Mouse (Mus musculus) right cerebral cortex, postnatal 14 days (tissue): ENCODE measurements at regions not wholly inside any gene's neighbourhood (a gene's known extent, or its start where the extent isn't known, plus 50 kb on each side); places are given as distances from the start of the nearest gene placed in this dataset.
A peak's percentile ranks its signal among the peaks of the same experiment; 100 is the strongest.

Experiments
- DNase-seq: peaks from one replicate; pipeline ENCODE4 v3.0.0; 2022

- DNase-seq, result no peak
Measured at GRCm38 (mm10) chr4:31727498-31728148, 236.3 kb upstream of the Map3k7 start.

DNA sequence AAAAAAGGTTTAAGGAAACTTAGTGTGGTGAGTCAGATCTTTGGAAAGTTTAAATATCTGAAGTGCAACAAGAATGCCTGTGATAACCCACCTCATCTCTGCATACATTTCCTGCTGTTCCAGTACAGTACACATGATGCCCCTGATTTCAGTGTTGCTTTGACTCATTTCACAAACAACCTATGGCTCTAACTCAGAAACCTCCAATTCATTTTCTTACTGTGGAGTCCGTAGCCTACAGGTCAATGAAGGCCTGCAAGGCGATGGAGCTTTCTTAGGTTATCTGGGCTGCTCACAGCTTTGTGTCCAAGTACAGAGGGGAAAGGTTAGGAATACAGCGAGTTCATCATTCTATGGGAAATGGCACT, 235.8 kb upstream of the Map3k7 start:
- no peak for DNase-seq

DNA sequence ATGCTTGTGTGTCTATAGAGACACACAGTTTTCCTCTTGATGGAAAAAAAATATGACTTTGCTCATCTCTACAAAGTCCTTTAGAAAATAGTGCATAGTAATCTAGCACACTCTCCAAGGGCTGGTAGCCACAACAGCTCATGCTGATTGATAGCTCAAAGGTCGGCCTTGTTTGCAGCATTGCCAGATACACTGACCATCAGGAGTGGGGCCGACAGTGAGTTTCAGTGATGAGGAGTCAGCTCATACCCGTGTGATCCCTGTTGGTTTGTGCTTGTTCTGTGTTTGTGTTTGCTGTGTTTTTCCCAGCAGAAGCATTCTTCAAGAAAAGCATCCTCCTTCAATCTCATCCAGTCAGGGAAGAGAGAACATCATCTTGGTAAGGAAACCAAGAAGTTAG, 220.1 kb upstream of the Map3k7 start:
- DNase-seq, result no peak

- DNase-seq, result no peak
Measured at GRCm38 (mm10) chr4:31744431-31744830, 219.5 kb upstream of the Map3k7 start.

GRCm38 (mm10) chr4:31753677-31754312, 210.1 kb upstream of the Map3k7 start:
- DNase-seq, result no peak

- DNase-seq, result no peak
Measured at GRCm38 (mm10) chr4:31757126-31757525, 206.8 kb upstream of the Map3k7 start.

DNA sequence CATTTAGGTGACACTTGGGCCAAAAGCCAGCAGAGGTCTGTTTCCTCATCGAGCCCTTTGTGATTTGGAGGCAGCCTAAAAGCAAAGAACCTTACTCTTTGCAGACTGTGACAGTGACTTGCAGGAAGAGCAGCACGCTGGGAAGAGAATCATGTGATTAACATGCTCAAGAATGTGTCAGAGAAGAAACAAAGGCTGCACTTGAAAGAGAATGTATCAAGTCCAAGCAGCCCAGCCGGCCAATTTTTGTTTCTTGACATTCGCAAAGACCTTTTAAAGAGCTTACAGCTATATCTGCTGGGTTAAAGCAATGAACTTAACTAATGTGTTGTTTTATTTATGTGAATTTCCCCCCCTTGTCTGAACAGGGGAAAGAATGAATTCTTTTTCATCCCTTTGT, 203.8 kb upstream of the Map3k7 start:
- no peak for DNase-seq

DNA sequence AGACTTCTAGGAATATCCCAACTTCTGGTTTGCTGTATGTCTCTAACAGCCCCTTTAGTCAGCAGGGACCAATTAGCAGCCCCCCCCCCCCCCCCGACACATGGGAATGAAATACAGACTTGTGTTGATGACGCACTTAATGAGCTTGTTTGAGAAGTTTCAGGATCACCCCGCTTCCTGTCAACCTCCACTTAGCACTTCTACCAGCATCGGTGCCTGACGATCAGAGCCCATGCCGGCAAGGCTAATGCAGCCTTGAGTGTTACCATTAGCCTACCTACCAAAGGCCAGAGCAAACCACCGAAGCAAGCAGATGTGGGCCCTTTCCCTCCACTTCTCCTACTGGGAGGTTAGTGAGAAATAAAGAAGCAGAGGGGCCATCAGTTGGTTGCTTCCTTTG, 201.7 kb upstream of the Map3k7 start:
- DNase-seq, result no peak

DNA sequence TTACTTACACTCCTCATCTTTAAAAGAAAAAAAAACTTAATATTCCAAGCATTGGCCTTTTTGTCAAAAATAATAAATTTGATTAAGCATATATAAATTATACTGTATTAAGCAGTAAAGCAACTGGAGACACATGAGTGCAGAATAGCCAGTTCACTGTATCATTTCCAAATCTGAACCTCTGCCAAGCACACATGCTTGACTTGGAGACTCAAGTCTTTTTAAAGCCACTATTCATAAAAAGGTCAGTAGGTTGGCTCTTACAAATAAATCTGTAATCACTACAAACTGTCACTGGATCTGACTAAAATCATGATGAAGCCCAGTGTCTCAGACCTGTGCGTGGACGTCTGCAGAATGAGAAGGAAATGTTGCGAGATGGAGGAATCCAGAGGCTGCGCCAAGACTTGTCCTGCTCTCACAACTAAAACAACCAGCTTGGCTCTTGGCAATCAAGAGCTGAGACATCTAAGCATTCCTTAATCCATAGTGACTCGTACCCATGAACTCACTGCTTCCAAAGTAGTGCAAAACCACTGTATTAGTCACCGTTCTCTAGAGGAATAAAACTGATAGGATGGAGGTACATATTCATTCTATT, 195.8 kb upstream of the Map3k7 start:
- no peak for DNase-seq

DNA sequence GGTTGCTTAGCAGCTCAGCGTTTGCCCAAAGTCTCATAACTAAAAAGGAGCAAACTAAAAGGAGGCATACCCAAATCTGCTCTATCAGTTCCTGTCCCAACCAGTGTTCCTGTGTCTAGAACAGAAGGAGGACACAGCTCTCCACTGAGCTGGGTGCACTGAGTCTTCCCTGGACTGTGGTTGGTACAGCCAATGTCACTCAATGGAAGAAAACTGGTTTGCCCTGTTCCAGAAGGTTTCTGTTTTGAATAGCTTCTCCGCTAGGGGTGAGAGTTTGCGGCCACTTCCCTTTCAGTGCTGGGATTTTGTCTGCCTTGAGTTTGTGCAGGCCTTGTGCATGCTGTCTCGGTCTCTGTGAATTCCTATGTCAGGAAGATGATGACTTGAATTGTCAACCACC, 194.6 kb upstream of the Map3k7 start:
- DNase-seq, result no peak

- no peak for DNase-seq
Measured at GRCm38 (mm10) chr4:31786284-31786683, 177.6 kb upstream of the Map3k7 start.

- DNase-seq, result no peak
Measured at GRCm38 (mm10) chr4:31817574-31818240, 146.2 kb upstream of the Map3k7 start.

DNA sequence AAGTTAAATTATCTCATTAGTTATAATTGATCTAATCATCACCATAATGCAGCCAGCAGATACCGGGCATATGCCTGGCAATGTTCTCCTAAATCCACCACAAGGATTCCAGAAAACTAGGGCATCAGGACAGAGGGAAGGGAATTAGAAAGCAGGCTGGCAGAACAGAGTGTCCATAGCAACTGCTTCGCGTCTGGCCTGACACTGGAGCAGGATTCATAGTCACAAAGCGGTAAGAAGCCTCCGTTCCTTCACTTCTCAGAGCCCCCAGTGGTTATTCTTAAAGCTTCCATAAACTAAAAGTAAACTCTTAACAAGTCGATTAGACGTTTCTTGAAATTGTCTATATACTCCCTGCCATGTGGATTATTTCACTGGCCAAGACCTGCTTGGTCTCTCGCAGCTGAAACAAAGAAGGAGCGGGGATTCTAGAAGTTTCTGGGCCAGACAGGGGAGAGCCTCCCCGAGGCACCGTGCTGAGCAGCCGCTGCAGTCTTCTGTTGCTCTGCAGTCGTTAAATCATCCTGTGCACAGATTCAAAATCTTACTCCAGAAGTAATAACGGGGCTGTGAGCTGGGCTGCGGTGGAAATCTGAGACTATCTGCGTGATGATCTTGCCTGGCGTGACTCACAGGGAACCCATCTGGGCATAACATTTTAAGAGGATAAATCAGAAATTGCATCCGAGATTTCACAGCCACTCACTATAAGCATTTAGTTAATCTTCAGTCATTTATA, 144.2 kb upstream of the Map3k7 start:
- no peak for DNase-seq

DNA sequence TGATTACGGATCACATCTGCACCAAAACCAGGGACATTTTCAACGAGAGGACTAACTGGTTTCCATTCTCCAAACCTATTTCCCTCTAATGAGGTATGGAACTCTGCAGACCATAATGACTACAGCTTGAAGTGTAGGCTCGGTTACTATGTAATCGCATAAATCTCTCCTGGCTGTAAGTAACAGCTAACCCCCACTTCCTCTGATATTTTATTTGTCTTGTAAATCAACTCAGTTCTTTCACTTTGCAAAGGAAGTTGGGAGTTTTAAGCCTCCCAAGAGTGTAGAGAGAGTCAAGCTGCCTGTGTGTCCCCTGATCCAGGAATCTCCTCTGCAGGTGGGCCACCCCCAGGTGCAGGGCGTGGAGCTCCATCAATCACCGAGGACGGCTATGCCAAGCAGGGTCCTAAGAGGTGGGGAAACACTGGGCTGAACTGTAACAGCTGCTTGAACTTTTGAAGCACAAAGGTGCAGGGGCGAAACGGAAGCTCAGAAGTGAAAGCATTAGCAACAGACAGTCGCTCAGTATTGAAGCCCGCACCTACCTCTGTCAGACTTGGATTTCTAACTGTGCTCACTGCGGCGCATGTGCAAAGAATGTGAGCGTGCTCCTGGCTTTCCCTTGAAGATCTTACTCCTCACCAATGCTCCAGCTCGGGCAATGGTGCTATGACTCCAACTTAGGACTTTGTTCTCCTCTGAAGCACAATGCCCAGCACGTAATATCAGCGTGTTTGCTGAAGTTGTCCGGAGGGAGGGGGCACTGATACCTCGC, 140.1 kb upstream of the Map3k7 start:
- DNase-seq, result peak; percentile 11

DNA sequence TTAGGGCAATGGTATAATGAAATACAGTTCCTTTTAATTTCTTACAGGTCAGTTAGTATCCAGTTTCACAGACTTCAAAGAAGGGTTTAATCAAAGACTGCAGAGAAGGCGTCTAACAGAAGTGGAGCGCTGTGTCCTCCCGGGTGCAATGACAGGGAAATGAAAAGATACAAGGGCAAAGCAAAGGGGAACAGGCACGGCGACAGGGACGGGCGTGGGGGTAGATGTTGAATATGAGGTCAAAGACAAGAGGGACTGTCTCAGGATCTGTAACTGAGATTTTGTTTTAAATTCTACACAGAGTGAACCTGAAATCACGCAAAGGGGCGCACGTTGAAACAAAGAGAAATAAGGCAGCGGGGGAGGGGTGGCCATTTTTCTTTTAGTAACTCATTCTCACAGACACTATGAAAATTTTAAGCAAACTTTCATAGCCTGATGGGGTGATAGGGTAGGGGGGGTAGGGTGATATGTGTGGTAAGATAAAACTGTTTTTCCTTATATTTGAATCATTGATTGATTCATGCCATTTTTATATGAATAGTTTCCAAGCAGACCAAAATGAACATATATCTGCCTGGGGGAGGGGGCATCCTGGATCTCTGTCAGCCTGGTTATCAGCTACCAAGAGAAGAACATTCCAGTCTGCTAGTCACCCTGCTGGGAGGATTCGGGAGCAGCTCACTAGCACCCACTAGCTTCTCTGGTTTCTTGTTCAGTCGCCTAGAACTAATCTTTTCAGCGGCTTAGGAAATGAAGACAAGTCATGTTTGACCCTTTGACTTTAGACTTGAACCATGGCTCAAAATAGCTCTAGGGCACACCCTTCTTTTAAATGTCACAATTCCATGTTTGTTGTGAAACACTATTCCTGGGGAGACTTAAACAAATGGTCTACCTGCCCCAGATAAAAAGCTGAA, 139.1 kb upstream of the Map3k7 start:
- DNase-seq, result no peak

DNA sequence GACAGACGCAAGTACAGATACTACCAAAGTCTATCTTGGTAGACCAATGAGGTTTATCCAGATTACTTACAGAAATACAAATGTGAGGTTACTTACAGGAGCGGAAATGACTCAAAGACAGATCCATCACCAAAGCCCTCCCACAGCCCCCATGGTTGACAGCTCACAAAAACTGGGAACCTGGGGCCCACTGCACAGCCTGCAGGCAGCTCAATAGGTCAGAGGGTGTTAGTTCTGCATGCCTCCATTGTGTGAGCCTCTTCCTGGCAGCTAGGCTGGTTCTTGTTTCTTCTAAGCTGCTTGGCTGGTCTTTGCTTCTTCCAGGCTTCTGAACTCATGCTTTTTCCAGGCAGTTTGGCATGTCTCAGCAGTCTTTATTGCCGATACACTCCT, 138.5 kb upstream of the Map3k7 start:
- DNase-seq, result no peak

DNA sequence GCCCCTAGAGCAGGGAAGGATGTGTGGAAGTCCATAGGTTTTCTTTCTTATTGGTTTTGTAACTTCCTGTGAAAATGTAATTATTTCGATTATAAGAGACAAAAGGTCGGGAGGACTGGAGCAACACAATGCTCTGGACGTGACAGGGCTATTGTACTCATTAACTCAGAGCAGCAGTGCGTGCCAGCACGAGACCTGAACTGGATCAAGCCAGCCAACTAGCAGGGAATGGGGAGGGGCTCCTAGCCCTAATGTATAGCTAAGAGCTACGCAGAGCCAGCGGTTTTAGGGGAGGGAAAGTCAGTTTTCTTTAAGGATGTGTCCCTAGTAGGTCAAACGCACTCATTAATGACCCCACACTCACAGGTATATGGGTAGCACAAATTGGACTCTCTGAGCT, 137.2 kb upstream of the Map3k7 start:
- DNase-seq, result no peak

GRCm38 (mm10) chr4:31827266-31827665, 136.6 kb upstream of the Map3k7 start:
- no peak for DNase-seq

DNA sequence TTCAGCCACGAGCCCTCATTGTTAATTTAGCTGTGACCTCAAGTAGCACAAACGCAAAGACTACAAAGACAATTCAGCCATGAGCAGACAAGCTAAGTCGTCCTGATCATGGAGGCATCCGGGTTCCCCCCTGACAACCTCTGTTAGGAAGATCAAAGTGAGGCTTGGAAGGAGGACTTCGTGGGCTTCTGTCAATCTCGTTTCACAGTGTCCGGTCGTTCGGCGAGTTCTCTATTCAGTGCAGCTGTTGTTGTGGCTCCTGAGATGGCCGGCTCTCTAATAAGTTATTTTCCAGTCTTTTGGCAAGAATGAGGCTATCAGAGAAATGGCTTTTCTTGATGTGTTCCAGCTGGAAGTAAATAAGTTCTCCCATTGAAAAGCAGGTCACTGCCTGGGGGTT, 133.7 kb upstream of the Map3k7 start:
- DNase-seq, result no peak

- no peak for DNase-seq
Measured at GRCm38 (mm10) chr4:31831469-31831868, 132.4 kb upstream of the Map3k7 start.

DNA sequence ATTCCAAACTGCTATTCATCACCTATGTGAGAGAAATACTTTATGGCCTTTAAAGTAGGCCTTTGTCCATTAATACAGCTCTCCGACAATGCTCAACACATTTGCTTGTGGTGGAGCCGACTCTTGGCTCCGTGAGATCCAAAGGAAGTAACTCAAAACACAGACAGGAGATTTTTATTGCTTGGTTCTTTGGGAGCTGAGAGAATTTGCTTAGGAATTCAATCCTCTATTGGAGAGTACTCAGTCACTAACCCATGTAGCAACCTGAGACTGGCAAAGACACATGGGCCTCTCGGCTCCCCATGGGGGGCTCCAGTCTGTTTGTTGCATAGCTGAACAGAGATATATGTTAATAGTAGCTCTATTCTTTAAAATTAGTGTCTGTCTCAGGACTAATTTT, 130.1 kb upstream of the Map3k7 start:
- no peak for DNase-seq

- no peak for DNase-seq
Measured at GRCm38 (mm10) chr4:31835051-31835450, 128.8 kb upstream of the Map3k7 start.
